Mouse (Mus musculus) adrenal gland, postnatal 10 days (tissue): ENCODE results near the gene Hoxb6. TPM values are rescaled to one million over a fixed set of nuclear protein-coding genes. Genes with fewer than 3 reads are reported as not detected.
A peak's percentile ranks its signal among the peaks of the same experiment; 100 is the strongest.

Source experiments
- DNase-seq: peaks from one replicate; pipeline ENCODE4 v3.0.0; 2021; ENCODE audit warnings: mixed read lengths
- microRNA-seq: library from miRNA; unstranded; fragments of <30 nt; microRNA quantifications from one replicate; pipeline ENCODE4 v1.2.0, GENCODE M21; 2021
- total RNA-seq, 2 experiments: library from RNA; stranded (reverse); gene quantifications; 2 replicates each; pipeline ENCODE4 v1.2.3; 2021

Gene Hoxb6
- total RNA-seq, 2 experiments from 2014 or later: 23.6 to 29.8 TPM

DNA sequence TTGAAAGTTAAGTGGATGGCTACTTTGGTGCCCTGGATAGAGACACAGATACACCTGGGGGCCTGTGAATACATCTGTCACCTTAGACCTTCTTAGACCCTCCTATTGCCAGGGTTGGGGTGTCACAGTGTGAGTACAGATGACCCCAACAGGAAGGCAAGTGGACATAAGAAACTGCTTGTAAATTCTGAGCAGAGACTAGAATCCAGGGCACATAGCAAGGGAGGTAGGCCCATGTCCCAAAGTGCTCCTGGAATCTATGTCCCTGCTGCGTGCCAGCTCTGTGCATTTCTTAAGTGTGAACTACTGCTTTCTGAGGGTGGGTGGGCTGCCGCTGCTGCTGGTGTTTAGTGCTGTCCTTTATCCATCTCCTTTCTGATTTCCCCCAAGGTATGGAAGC, 58.5 kb downstream of the Hoxb6 start:
- no peak for DNase-seq

Small RNA genes lying within 50 kb of the gene (microRNA-seq; reads per million reads assigned to microRNA genes)
- gene Mir10a (27,315 reads per million, percentile 97 among the genes with 10 or more reads in this experiment), gene Mir196a-1 (16.6 reads per million, percentile 25 among the genes with 10 or more reads in this experiment)

Other genes starting within 250 kb of the Hoxb6 start
- 10 to 100 TPM; 41.7 to 44.6 TPM for gene Ube2z, start 227.1 kb upstream of the Hoxb6 start, total RNA-seq
- 100 to 1,000 TPM; 267 to 394 TPM for gene Atp5g1, start 216.8 kb upstream of the Hoxb6 start, total RNA-seq
- gene Calcoco2, start 180.5 kb upstream of the Hoxb6 start, total RNA-seq: not detected
- not detected for gene Ttll6, start 158.7 kb upstream of the Hoxb6 start, total RNA-seq
- under 1 TPM in 1 of 2 experiments, not detected in 1; 0.12 TPM for gene Hoxb13, start 98.2 kb upstream of the Hoxb6 start, total RNA-seq
- 10 to 100 TPM; 55.7 to 73.6 TPM for gene Hoxb9, start 21.0 kb upstream of the Hoxb6 start, total RNA-seq
- 10 to 100 TPM; 38.5 to 44.0 TPM for gene Hoxb8, start 10.6 kb upstream of the Hoxb6 start, total RNA-seq
- 10 to 100 TPM; 27.3 to 27.7 TPM for gene Hoxb7, start 5.9 kb upstream of the Hoxb6 start, total RNA-seq
- gene Hoxb5, start 10.9 kb downstream of the Hoxb6 start, total RNA-seq: 10 to 100 TPM; 12.1 to 17.1 TPM
- gene Hoxb4, start 25.8 kb downstream of the Hoxb6 start, total RNA-seq: 10 to 100 TPM in 1 of 2 experiments, 1 to 10 TPM in 1; 8.4 to 15.9 TPM
- gene Hoxb3, start 30.9 kb downstream of the Hoxb6 start, total RNA-seq: 10 to 100 TPM; 13.7 to 24.8 TPM
- 10 to 100 TPM; 16.3 to 16.7 TPM for gene Hoxb2, start 58.0 kb downstream of the Hoxb6 start, total RNA-seq
- not detected for gene Hoxb1, start 73.3 kb downstream of the Hoxb6 start, total RNA-seq
- 1 to 10 TPM; 4.7 to 7.6 TPM for gene Skap1, start 172.1 kb downstream of the Hoxb6 start, total RNA-seq